Mouse (Mus musculus) adrenal gland, postnatal 10 days (tissue): ENCODE data around the gene Ripply3. TPM values are rescaled to one million over a fixed set of nuclear protein-coding genes. Genes with fewer than 3 reads are reported as not detected.
"Not testable (repeated sequence)": the region's sequence is repeated elsewhere in the genome, so short reads cannot be mapped to it uniquely, and the experiment has no call there.

Experiments
- DNase-seq: peaks from one replicate; pipeline ENCODE4 v3.0.0; 2021; ENCODE audit warnings: mixed read lengths
- total RNA-seq, 2 experiments: library from RNA; stranded (reverse); gene quantifications; 2 replicates each; pipeline ENCODE4 v1.2.3; 2021

The Ripply3 gene
- total RNA-seq, 2 experiments from 2014 or later = 3.8 to 4.0 TPM

GRCm38 (mm10) chr16:94314626-94315025, 13.6 kb upstream of the Ripply3 start:
- no peak for DNase-seq

GRCm38 (mm10) chr16:94315215-94315614, 13.0 kb upstream of the Ripply3 start:
- no peak for DNase-seq

DNA sequence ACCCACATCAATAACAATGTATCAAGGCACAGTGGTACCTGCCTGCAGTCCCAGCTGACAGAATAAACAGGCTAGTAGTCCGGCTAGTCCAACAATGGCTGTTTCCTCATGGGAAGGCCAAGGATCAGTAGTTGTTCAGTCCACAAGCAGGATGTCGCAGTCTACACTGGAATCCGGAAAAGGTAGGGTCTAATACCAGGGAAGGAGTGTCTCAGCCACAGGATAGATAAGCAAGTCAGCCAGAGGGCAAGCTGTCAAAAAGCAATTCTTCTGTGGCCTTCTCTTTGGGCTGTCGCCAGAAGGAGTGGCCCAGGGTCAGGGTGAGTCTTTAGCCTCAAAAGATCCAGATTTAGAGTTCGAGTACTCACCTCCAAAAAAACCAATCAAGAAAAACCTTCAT, 10.5 kb upstream of the Ripply3 start:
- peak; percentile 44 for DNase-seq

GRCm38 (mm10) chr16:94320223-94320622, 8.0 kb upstream of the Ripply3 start:
- no peak for DNase-seq

- DNase-seq = no peak
These were observed 4.5 kb upstream of the Ripply3 start for GRCm38 (mm10) chr16:94323681-94324080.

- no peak for DNase-seq
These were observed 2.2 kb upstream of the Ripply3 start for GRCm38 (mm10) chr16:94326008-94326407.

DNA sequence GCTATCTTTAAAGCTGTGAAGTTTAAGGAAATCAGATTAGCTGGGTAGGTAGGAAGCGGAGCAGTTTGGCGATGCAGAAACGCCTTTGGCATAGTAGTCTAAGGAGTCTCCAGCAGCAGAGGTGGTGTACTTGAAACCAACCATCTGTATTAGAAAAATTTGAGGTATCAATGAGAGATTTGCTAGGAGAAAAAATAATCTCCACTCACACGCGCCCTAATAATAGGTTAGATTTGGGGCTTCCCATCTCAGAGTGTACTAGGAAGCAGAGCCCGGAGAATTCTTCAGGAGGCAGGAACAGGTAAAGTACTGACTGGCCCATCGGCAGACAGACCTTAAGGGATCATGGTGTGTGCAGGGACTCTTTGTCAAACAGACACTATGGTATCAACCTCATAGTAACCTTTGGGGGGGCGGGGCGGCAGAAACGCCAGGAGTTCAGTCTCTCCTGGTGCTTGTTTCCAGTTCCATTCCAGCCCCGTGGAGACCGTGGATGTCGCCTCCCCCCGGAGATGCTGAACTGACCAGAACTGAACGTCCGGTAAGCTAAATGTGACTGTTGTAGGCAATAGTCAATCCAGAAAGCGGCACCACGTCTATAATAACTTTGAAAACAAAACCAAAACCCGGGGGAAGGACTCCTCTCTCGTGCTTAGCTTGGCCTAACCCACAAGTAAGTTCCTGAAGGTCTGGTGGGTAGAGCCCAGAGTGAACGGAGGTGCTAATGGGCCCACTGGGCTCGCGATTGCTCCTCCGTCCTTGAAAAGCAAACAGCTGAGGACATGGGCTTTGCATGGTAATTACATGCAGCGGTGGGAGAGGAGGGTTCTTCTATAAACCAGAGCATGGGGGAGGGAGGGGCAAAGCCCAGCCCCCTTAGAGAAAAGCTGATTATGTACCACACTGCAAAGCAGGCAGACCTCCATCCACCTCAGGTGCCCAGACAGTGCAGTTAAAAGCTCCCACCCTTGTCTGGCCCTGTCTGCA, 954 bp downstream of the Ripply3 start:
- DNase-seq = peak; percentile 26

GRCm38 (mm10) chr16:94330429-94330828, 2.2 kb downstream of the Ripply3 start:
- no peak for DNase-seq

DNA sequence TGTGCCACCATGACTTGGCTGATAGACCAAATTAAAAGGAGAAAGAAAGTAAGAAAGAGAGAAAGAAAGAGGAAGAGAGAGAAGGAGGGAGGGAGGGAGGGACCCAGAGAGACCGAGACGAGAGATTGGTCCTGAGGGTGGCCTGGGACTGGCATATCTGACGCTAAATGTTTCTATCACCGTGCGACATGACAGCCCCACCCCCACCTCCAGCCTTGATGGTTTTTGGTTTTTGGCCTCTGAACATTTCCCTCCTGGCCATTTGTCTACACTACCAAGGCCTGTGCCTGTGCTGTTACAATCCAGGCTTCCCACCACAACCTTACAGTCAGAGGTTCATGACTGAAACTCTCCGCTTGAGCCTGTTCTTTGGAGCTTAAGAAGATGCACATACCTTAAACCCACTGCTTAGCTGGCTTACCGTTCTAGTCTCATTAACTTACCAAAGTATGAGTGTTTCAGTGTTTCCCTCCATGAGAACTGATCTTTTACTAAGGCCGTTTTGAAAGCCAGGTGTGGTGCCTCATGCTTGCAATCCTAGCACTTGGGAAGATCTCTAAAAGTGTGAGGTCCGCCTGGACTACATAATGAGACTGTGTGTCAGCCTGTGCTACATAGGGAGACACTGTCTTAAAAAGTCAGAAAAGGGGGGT, 3.1 kb downstream of the Ripply3 start:
- DNase-seq = no peak

GRCm38 (mm10) chr16:94331886-94332252, 3.6 kb downstream of the Ripply3 start:
- DNase-seq = peak; percentile 81

DNA sequence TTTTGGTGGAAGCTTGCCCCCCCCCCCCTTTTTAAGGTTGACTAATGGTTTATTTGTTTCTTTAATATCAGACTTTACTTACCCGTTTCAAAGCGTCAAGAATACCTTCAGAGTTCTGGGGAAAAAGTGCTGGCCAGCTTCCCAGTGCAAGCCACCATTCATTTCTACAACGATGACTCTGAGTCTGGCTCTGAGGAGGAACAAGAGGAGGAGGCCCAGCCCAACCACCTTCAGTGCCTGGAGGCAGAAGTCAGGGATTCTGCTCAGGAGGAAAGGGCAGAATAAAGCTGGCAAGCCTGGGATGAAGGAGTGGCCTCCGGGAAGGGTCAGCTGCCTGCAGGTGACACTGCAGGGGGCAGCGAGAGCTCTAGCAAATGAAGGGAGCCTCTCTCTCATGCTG, 7.4 kb downstream of the Ripply3 start:
- no peak for DNase-seq

- not testable (repeated sequence) for DNase-seq
These were observed 11.2 kb downstream of the Ripply3 start for GRCm38 (mm10) chr16:94339164-94340160.

GRCm38 (mm10) chr16:94345733-94346132, 17.5 kb downstream of the Ripply3 start:
- DNase-seq = no peak

DNA sequence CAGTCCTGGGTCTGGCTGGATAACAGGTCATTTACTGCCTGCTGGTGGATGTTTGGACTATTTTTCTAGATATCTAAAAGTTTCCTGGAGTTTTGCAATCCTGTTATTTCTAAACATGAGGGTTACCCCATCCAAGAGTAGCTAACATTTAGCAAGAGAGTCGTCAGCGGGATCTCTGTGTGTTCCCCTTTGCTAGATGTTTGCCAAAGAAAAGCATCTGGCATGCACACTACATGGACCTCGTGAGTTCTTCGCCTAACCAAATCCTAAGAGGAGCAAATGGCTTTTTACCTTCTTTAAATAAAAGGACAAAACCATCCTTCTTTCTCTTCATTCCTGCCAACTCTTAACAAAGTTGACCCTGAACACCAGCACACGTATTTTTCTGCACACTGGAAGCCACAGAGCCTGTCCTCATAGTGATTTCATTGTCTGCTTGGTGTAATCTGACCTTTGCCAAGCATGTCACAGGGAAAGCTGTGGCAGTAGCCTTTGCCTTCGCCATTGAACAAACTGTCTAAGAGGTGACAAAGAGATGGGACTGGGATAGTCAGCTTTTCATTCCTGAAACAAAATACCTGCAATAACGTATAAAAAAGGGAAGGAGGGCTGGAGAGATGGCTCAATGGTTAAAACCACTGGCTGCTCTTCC, 19.0 kb downstream of the Ripply3 start:
- DNase-seq = peak; percentile 20

- DNase-seq = no peak
These were observed 20.6 kb downstream of the Ripply3 start for GRCm38 (mm10) chr16:94348779-94349178.

- no peak for DNase-seq
These were observed 21.5 kb downstream of the Ripply3 start for GRCm38 (mm10) chr16:94349588-94350286.

- no peak for DNase-seq
These were observed 22.1 kb downstream of the Ripply3 start for GRCm38 (mm10) chr16:94350287-94350677.

- no peak for DNase-seq
These were observed 26.2 kb downstream of the Ripply3 start for GRCm38 (mm10) chr16:94354450-94354849.

GRCm38 (mm10) chr16:94356046-94356445, 27.8 kb downstream of the Ripply3 start:
- DNase-seq = no peak

DNA sequence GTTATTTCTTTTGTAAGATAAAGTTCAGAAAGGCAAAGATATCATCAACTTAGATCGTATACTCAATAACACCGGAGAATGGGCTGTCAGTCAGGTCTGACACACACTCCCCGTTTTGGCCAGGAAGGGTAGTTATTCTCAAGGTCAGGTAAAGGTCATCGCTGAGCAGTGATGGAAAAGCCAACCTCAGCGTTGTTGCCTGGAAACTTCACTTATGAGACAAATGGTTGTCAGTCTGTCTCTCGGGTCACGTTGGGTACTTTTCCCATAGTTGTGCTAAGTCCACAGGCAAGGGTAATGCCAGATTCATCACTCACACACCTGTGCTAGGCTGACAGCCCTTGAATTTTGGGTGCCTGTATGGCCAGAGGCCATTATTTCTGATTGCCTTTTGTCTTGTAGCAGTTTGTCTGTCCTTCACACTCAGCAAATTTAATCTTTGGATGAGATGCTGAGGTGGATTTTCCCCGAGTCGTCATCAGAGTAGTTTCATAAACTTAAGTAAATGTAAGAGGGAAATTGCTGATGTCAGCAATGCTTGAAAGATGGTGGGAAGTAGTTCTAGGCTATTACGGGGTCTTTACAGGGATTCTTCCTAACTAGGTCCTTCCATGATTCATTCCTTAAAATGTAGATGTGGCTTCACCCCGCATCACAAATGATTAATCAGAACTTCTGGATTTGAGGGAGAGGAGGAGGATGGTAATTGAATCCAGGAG, 28.7 kb downstream of the Ripply3 start:
- no peak for DNase-seq
